Mouse (Mus musculus): ENCODE data around the gene Rims4.

DNA sequence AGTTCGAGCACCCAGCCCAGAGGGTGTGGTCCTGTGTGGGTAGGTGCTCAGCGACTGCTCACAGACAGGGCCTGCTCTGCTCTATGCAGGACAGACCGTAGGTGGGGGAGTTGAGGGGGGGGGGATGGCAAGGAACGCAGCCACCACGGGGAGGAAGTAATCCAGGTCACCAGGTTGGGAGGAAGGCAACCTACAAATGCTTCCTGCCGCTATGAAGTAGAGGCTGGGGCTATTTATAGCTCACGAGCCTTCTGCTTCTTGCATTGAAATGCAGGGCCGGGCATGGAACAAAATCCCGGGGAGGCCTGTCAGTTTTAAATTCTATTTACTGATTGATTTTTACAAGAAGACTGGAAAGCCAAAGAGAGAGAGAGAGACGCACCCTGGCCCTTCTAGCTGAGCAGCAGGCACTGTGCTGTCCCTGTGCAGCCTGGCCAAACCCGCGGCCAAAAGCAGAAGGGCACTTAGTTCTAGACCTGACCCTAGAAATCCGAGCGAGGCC, 18.5 kb downstream of the Rims4 start:
- no peak for TF ChIP-seq GATA1 (IDR thresholded peaks at IDR 0.05; ENCODE audit: borderline replicate concordance, low read length)
- no peak for TF ChIP-seq CTCF (IDR thresholded peaks at IDR 0.05; ENCODE audit: low read depth, low read length)
- TF ChIP-seq TAL1 (conservative IDR thresholded peaks at IDR 0.05; ENCODE audit: low read depth, low read length) = no peak
- no peak for TF ChIP-seq POLR2AphosphoS5 (IDR thresholded peaks at IDR 0.05; ENCODE audit: insufficient replicate concordance, low read depth, low read length)

Data from G1E (cell line).